8 mouse cellular contexts compared by ENCODE assay signal in the genomic region with DNA sequence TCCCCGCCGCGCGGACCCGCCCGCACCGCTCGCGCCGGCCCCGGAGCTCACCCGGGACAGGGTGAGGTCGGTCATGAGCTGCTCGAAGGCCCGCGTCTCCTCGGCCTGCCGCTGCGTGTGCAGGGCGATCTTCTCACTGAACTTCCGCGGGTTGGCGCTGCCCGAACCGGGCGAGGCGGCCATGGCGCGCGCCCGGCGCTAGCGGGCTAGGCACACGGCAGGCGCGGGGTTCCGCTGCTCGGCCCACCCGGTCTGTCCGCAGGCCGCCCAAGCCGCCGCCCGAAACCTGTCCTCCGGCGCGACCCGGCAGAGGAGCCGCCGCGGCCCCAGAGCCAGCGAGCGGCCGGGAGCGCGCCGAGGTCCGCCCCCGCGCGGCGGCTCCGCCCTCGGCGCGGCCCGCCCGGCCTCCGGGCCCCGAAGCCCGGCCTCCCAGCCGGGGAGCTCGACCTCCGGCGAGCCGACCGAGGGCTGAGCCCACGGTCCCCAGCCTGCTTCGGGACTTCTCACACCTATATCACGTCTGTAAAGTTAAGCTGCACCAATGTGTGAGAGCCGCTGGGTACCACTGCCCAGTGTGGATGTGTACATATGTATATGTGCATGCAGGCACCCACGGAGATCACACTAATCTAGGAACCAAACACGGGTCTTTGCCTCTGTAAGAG. TPM values are rescaled to one million over a fixed set of nuclear protein-coding genes. Genes with fewer than 3 reads are reported as not detected.
A peak's percentile ranks its signal among the peaks of the same experiment; 100 is the strongest.
DNase-seq lines count a peak whose midpoint lies in the region; ATAC-seq and TF ChIP-seq lines count a peak whose summit lies in the region.

A gene (minus strand): TSS at position 322 of the 665 bp plus-strand sequence.

- H3K9ac ChIP-seq in lung, postnatal 0 days (replicated peaks; ENCODE audit: low read depth): peak within 1 kb of the TSS; percentile 89

- peak; percentile 49 to 56; a peak in 3 of 4 replicates for ATAC-seq in hematopoietic stem cell, adult 5-6 weeks (replicated peaks in 1 of 2; ENCODE audit: insufficient read depth in 1 of 2, low FRiP score in 2 of 2, low TSS enrichment in 1 of 2, low read depth in 1 of 2, poor library complexity in 2 of 2, severe bottlenecking in 2 of 2)
- peak; percentile 92 for ATAC-seq in lung, postnatal 0 days

- DNase-seq in Muller cell, postnatal 12 days (ENCODE audit: inconsistent ontology term): peak; percentile 87
- peak; percentile 71 for DNase-seq in cerebellum, adult 9-10 months
- peak in 1 of 2 experiments; percentile 34 for DNase-seq in frontal cortex, adult 2 months (ENCODE audit: extremely low spot score in 1 of 2, low spot score in 1 of 2)
- DNase-seq in layer of hippocampus, adult 9-11 months: peak; percentile 43
- peak; percentile 83 for DNase-seq in lung, postnatal 0 days (ENCODE audit: low spot score)
- peak; percentile 63 for DNase-seq in ovary, postnatal 10 days (ENCODE audit: low spot score)
- DNase-seq in thymus, postnatal 0 days (ENCODE audit: low spot score): peak; percentile 63

- peak within 1 kb of the TSS; percentile 84 for H3K4me2 ChIP-seq in lung, postnatal 0 days (replicated peaks; ENCODE audit: low read depth, low read length)

- no peak for TF ChIP-seq EP300 in lung, postnatal 0 days (IDR thresholded peaks at IDR 0.05)

- H3K27me3 ChIP-seq in lung, postnatal 0 days (replicated peaks; ENCODE audit: insufficient read depth, low read length): no peaks in the 10 kb centered on the region

- under 1% methylated on average over 65 of the region's 83 CpGs for WGBS in lung, postnatal 0 days

- peak; percentile 20; the same call in 1 of the 2 replicates for TF ChIP-seq CTCF in lung, postnatal 0 days (IDR thresholded peaks at IDR 0.05)

- H3K4me1 ChIP-seq in lung, postnatal 0 days (ENCODE audit: insufficient read depth, low read depth, low read length): peaks cover 5% of the 10 kb centered on the region; the same call in 1 of the 2 replicates

- H3K27ac ChIP-seq in lung, postnatal 0 days (ENCODE audit: low read length): peak within 1 kb of the TSS; percentile 97

- no peaks in the 10 kb centered on the region for H3K9me3 ChIP-seq in lung, postnatal 0 days (ENCODE audit: low read length)

- peak within 1 kb of the TSS; percentile 95 for H3K4me3 ChIP-seq in lung, postnatal 0 days (ENCODE audit: low read depth, low read length)

- no peaks in the 10 kb centered on the region for H3K36me3 ChIP-seq in lung, postnatal 0 days (ENCODE audit: insufficient read depth, low read length)

RNA-seq across cellular contexts. Expression of the gene that starts here (rescaled TPM):
- 15.9 and 16.8 TPM in 2 replicates for polyA plus RNA-seq in frontal cortex, adult 2 months (2012; rRNA removed)
- total RNA-seq in hematopoietic stem cell, adult 5-6 weeks (2017): 10.6 and 15.1 TPM in 2 replicates
- polyA plus RNA-seq in lung, postnatal 0 days (2015; fragmentation: Nextera tagmentation; extraction: Ambion mirVana): 19.7 and 20.1 TPM in 2 replicates
- 18.8 and 19.0 TPM in 2 replicates for polyA plus RNA-seq in thymus, postnatal 0 days (2015; fragmentation: Nextera tagmentation; extraction: Ambion mirVana)
